8 mouse cellular contexts compared by ENCODE assay signal in genomic region chr7:127589637-127590036, GRCm38 (mm10). TPM values are rescaled to one million over a fixed set of nuclear protein-coding genes. Genes with fewer than 3 reads are reported as not detected.
DNase-seq lines count a peak whose midpoint lies in the region; ATAC-seq and TF ChIP-seq lines count a peak whose summit lies in the region.

No protein-coding gene starts in this region.

- ATAC-seq in heart, embryonic 16.5 days (replicated peaks; ENCODE audit: extremely low read depth, insufficient read depth, low FRiP score), result no peak
- no peak for ATAC-seq in liver, postnatal 0 days

- no peak for TF ChIP-seq POLR2A in heart, adult 2 months (IDR thresholded peaks at IDR 0.05; ENCODE audit: insufficient read depth, low read depth, low read length)

- no peaks in the 10 kb centered on the region for H3K36me3 ChIP-seq in heart, adult 2 months (ENCODE audit: control insufficient read depth, insufficient read depth, low read length)
- peaks cover 62% of the 10 kb centered on the region for H3K36me3 ChIP-seq in E14TG2a.4 (ENCODE audit: insufficient read depth, low read length)
- H3K36me3 ChIP-seq in heart, embryonic 16.5 days (ENCODE audit: control insufficient read depth, insufficient read depth), result peaks cover 41% of the 10 kb centered on the region
- peaks cover 44% of the 10 kb centered on the region for H3K36me3 ChIP-seq in liver, postnatal 0 days (replicated peaks; ENCODE audit: insufficient read depth, low read length)

- no peaks in the 10 kb centered on the region for H3K79me2 ChIP-seq in heart, adult 2 months (replicated peaks; ENCODE audit: control insufficient read depth, insufficient read depth, low read length)

- intact Hi-C loops in heart, adult 2 months (cut with DNase I), result loop anchor here (2.0 to 5.0 kb wide), 4 partner anchors 17 to 178 kb away; partner anchors contain the start of genes Bcl7c, Orai3, Phkg2 and Srcap
- intact Hi-C loops in heart, postnatal 14 days (cut with DNase I), result loop anchor here (5.0 kb wide), 1 partner anchor 227 kb away; no protein-coding TSS in a partner anchor

- no peak for DNase-seq in heart, adult 2 months
- no peak for DNase-seq in heart, postnatal 14 days
- no peak for DNase-seq in liver, postnatal 0 days
- DNase-seq in cerebellum, postnatal 14 days, result no peak
- no peak for DNase-seq in adrenal gland, postnatal 14 days
- no peak for DNase-seq in ovary, postnatal 14 days (ENCODE audit: low spot score)

- H3K4me3 ChIP-seq in heart, adult 2 months, result peak overlapping the region; percentile 96; the same call in 1 of the 2 replicates
- H3K4me3 ChIP-seq in E14TG2a.4 (replicated peaks; ENCODE audit: low read length), result peak overlapping the region; percentile 99
- peak overlapping the region; percentile 79; the same call in 1 of the 2 replicates for H3K4me3 ChIP-seq in heart, embryonic 16.5 days (ENCODE audit: low read length)
- H3K4me3 ChIP-seq in liver, postnatal 0 days (ENCODE audit: low read depth, low read length), result peak overlapping the region; percentile 99

- no peak overlapping the region for H3K27ac ChIP-seq in heart, adult 2 months
- H3K27ac ChIP-seq in heart, embryonic 16.5 days (ENCODE audit: low read length), result no peak overlapping the region
- H3K27ac ChIP-seq in liver, postnatal 0 days (ENCODE audit: low read depth), result no peak overlapping the region

- H3K4me1 ChIP-seq in heart, adult 2 months (ENCODE audit: control insufficient read depth, insufficient read depth, low read length), result peaks cover 8% of the 10 kb centered on the region
- H3K4me1 ChIP-seq in E14TG2a.4 (replicated peaks; ENCODE audit: low read depth, low read length), result peaks cover 62% of the 10 kb centered on the region
- H3K4me1 ChIP-seq in heart, embryonic 16.5 days (ENCODE audit: control insufficient read depth, insufficient read depth, low read length), result peaks cover 21% of the 10 kb centered on the region
- H3K4me1 ChIP-seq in liver, postnatal 0 days (ENCODE audit: insufficient read depth), result peaks cover 16% of the 10 kb centered on the region

- no peaks in the 10 kb centered on the region for H3K27me3 ChIP-seq in heart, adult 2 months (ENCODE audit: control insufficient read depth, insufficient read depth, low read length)
- H3K27me3 ChIP-seq in E14TG2a.4 (ENCODE audit: insufficient read depth, low read length), result no peaks in the 10 kb centered on the region
- H3K27me3 ChIP-seq in heart, embryonic 16.5 days (ENCODE audit: control insufficient read depth, insufficient read depth, low read length), result no peaks in the 10 kb centered on the region
- H3K27me3 ChIP-seq in liver, postnatal 0 days (ENCODE audit: insufficient read depth, low read length), result no peaks in the 10 kb centered on the region

- TF ChIP-seq EP300 in heart, adult 2 months (IDR thresholded peaks at IDR 0.05; ENCODE audit: insufficient read depth, low read depth, low read length), result no peak
- no peak for TF ChIP-seq EP300 in liver, postnatal 0 days (IDR thresholded peaks at IDR 0.05; ENCODE audit: low read depth)

- H3K4me2 ChIP-seq in heart, embryonic 16.5 days (ENCODE audit: low read depth, low read length), result peak overlapping the region; percentile 78
- peak overlapping the region; percentile 90 for H3K4me2 ChIP-seq in liver, postnatal 0 days (ENCODE audit: low read depth, low read length)

- 85% methylated on average over 9 of the region's 9 CpGs for WGBS in heart, adult 2 months
- WGBS in heart, embryonic 16.5 days, result 89% methylated on average over 9 of the region's 9 CpGs
- 87% methylated on average over 9 of the region's 9 CpGs for WGBS in liver, postnatal 0 days (ENCODE audit: insufficient replicate concordance)

- no peak for TF ChIP-seq CTCF in heart, adult 2 months (IDR thresholded peaks at IDR 0.05)
- TF ChIP-seq CTCF in E14TG2a.4 (conservative IDR thresholded peaks at IDR 0.05; ENCODE audit: low read length), result no peak
- no peak for TF ChIP-seq CTCF in liver, postnatal 0 days (IDR thresholded peaks at IDR 0.05; ENCODE audit: low read depth)

- H3K9ac ChIP-seq in heart, adult 2 months (ENCODE audit: low read depth, low read length), result no peak overlapping the region
- no peak overlapping the region for H3K9ac ChIP-seq in heart, embryonic 16.5 days (ENCODE audit: low read length)
- H3K9ac ChIP-seq in liver, postnatal 0 days (replicated peaks), result peak overlapping the region; percentile 94

- no peaks in the 10 kb centered on the region for H3K9me3 ChIP-seq in E14TG2a.4 (ENCODE audit: low read length)
- no peaks in the 10 kb centered on the region for H3K9me3 ChIP-seq in heart, embryonic 16.5 days (replicated peaks; ENCODE audit: control insufficient read depth, low read length)
- H3K9me3 ChIP-seq in liver, postnatal 0 days (ENCODE audit: low read length), result no peaks in the 10 kb centered on the region

RNA-seq across cellular contexts. Expression of gene Rnf40, which starts 1.1 kb away (rescaled TPM):
- 10 to 100 TPM; 41.0 to 44.8 TPM for total RNA-seq in heart, adult 2 months (2021)
- 18.2 and 27.3 TPM in 2 replicates for polyA plus RNA-seq in heart, adult 2 months (2012; rRNA removed)
- 10 to 100 TPM; 46.5 to 53.9 TPM for total RNA-seq in heart, postnatal 14 days (2021)
- polyA plus RNA-seq in heart, embryonic 16.5 days (2015; fragmentation: Nextera tagmentation; extraction: Ambion mirVana), result 31.1 and 33.9 TPM in 2 replicates
- 10.3 and 12.4 TPM in 2 replicates for polyA plus RNA-seq in liver, postnatal 0 days (2015; fragmentation: Nextera tagmentation; extraction: Ambion mirVana)
- total RNA-seq in adrenal gland, postnatal 14 days (2021), result 56.0 and 62.8 TPM in 2 replicates

RNA-seq across cellular contexts. Expression of gene Ccdc189, which starts 1.2 kb away (rescaled TPM):
- 10 to 100 TPM; 10.4 to 11.7 TPM for total RNA-seq in heart, adult 2 months (2021)
- 10.6 and 11.4 TPM in 2 replicates for polyA plus RNA-seq in heart, adult 2 months (2012; rRNA removed)
- total RNA-seq in heart, postnatal 14 days (2021), result 10 to 100 TPM in 1 of 2 experiments, 1 to 10 TPM in 1; 8.8 to 12.6 TPM
- 14.0 and 15.8 TPM in 2 replicates for polyA plus RNA-seq in heart, embryonic 16.5 days (2015; fragmentation: Nextera tagmentation; extraction: Ambion mirVana)
- 4.4 and 4.7 TPM in 2 replicates for polyA plus RNA-seq in liver, postnatal 0 days (2015; fragmentation: Nextera tagmentation; extraction: Ambion mirVana)
- total RNA-seq in adrenal gland, postnatal 14 days (2021), result 7.5 and 10.7 TPM in 2 replicates

RNA-seq across cellular contexts. Expression of gene Phkg2, which starts 16.5 kb away (rescaled TPM):
- total RNA-seq in heart, adult 2 months (2021), result 10 to 100 TPM; 13.9 to 17.5 TPM
- 30.1 and 40.1 TPM in 2 replicates for polyA plus RNA-seq in heart, adult 2 months (2012; rRNA removed)
- 10 to 100 TPM; 19.2 to 20.2 TPM for total RNA-seq in heart, postnatal 14 days (2021)
- polyA plus RNA-seq in heart, embryonic 16.5 days (2015; fragmentation: Nextera tagmentation; extraction: Ambion mirVana), result 33.2 and 36.6 TPM in 2 replicates
- 14.5 and 17.0 TPM in 2 replicates for polyA plus RNA-seq in liver, postnatal 0 days (2015; fragmentation: Nextera tagmentation; extraction: Ambion mirVana)
- total RNA-seq in adrenal gland, postnatal 14 days (2021), result 36.6 and 44.4 TPM in 2 replicates

RNA-seq across cellular contexts. Expression of gene Zfp629, which starts 26.0 kb away (rescaled TPM):
- total RNA-seq in heart, adult 2 months (2021), result 10 to 100 TPM; 17.7 to 24.9 TPM
- 12.5 and 20.9 TPM in 2 replicates for polyA plus RNA-seq in heart, adult 2 months (2012; rRNA removed)
- 10 to 100 TPM; 28.8 to 29.1 TPM for total RNA-seq in heart, postnatal 14 days (2021)
- 9.6 and 11.2 TPM in 2 replicates for polyA plus RNA-seq in heart, embryonic 16.5 days (2015; fragmentation: Nextera tagmentation; extraction: Ambion mirVana)
- polyA plus RNA-seq in liver, postnatal 0 days (2015; fragmentation: Nextera tagmentation; extraction: Ambion mirVana), result 1.8 and 2.0 TPM in 2 replicates
- 21.6 and 26.4 TPM in 2 replicates for total RNA-seq in adrenal gland, postnatal 14 days (2021)

RNA-seq across cellular contexts. Expression of gene Tmem265, which starts 28.4 kb away (rescaled TPM):
- total RNA-seq in heart, adult 2 months (2021), result not detected
- polyA plus RNA-seq in heart, adult 2 months (2012; rRNA removed), result not detected in 2 replicates
- not detected for total RNA-seq in heart, postnatal 14 days (2021)
- 3.8 and 3.9 TPM in 2 replicates for polyA plus RNA-seq in heart, embryonic 16.5 days (2015; fragmentation: Nextera tagmentation; extraction: Ambion mirVana)
- 3.3 and 3.5 TPM in 2 replicates for polyA plus RNA-seq in liver, postnatal 0 days (2015; fragmentation: Nextera tagmentation; extraction: Ambion mirVana)
- total RNA-seq in adrenal gland, postnatal 14 days (2021), result not detected in 2 replicates
